Mouse (Mus musculus) CH12.LX (cell line): ENCODE data around the gene Galnt16. TPM values are rescaled to one million over a fixed set of nuclear protein-coding genes. Genes with fewer than 3 reads are reported as not detected.

Source experiments
- DNase-seq: peaks from one replicate; pipeline ENCODE4 v3.0.0-alpha.2; 2013; ENCODE audit errors: extremely low read depth
- H3K27ac ChIP-seq: 2 replicates; pipeline ENCODE4 v1.5.1; 2012; ENCODE audit warnings: low read depth, mild to moderate bottlenecking, control low read depth, moderate library complexity; ENCODE audit not compliant: insufficient read depth
- H3K27me3 ChIP-seq: replicated peaks from 2 replicates; pipeline ENCODE3; 2012; ENCODE audit warnings: inconsistent platforms
- H3K36me3 ChIP-seq, 2 experiments: replicated peaks in 1 of 2; 2 replicates each; pipeline versions ENCODE3 to v1.6.1; 2012; ENCODE audit warnings: inconsistent platforms in 1 of 2, low read length in 1 of 2, mild to moderate bottlenecking in 1 of 2, mixed read lengths in 1 of 2, moderate library complexity in 1 of 2; ENCODE audit not compliant: control insufficient read depth in 1 of 2, insufficient read depth in 1 of 2
- H3K4me1 ChIP-seq, 2 experiments: 2 replicates each; pipeline ENCODE4 v1.6.1; 2012; ENCODE audit warnings: inconsistent platforms in 1 of 2, moderate library complexity in 1 of 2; ENCODE audit not compliant: insufficient read depth in 2 of 2, control insufficient read depth in 1 of 2
- H3K4me2 ChIP-seq: 2 replicates; pipeline ENCODE4 v1.6.1; 2012; ENCODE audit warnings: low read depth, mild to moderate bottlenecking, control low read depth; ENCODE audit not compliant: poor library complexity, insufficient read depth, severe bottlenecking
- H3K4me3 ChIP-seq, 3 experiments: fragments of 150-350 bp in 1 of 3; sonication (generic) in 1 of 3; replicated peaks in 1 of 3; 2 replicates each; pipeline versions ENCODE3 to v1.5.1; 2011 to 2012; ENCODE audit warnings: low read depth in 2 of 3, low read length in 2 of 3, mild to moderate bottlenecking in 2 of 3, moderate library complexity in 2 of 3, control low read depth in 1 of 3, improper control_type of control experiment in 1 of 3, inconsistent platforms in 1 of 3, mixed read lengths in 1 of 3; ENCODE audit not compliant: poor library complexity in 1 of 3
- H3K79me2 ChIP-seq: replicated peaks from 2 replicates; pipeline ENCODE4 v1.6.1; 2012; ENCODE audit warnings: mild to moderate bottlenecking, moderate library complexity; ENCODE audit not compliant: control insufficient read depth, poor library complexity, insufficient read depth, severe bottlenecking; ENCODE audit errors: extremely low read depth
- H3K9ac ChIP-seq: 2 replicates; pipeline ENCODE4 v1.6.1; 2012; ENCODE audit warnings: low read depth, mild to moderate bottlenecking, control low read depth, moderate library complexity; ENCODE audit not compliant: insufficient read depth
- H3K9me3 ChIP-seq: replicated peaks from 2 replicates; pipeline ENCODE3; 2012; ENCODE audit warnings: low read length, inconsistent platforms, mixed read lengths
- BHLHE40 ChIP-seq: IDR thresholded peaks from 2 replicates; pipeline ENCODE4 v1.6.1; 2011; ENCODE audit warnings: mild to moderate bottlenecking, low read depth, low read length, improper control_type of control experiment
- CHD1 ChIP-seq: IDR thresholded peaks from 2 replicates; pipeline ENCODE4 v1.6.1; 2012; ENCODE audit warnings: low read depth, low read length, improper control_type of control experiment, inconsistent platforms
- E2F4 ChIP-seq: IDR thresholded peaks from 2 replicates; pipeline ENCODE4 v1.6.1; 2011; ENCODE audit warnings: low read depth, low read length, improper control_type of control experiment; ENCODE audit not compliant: insufficient replicate concordance
- EP300 ChIP-seq: IDR thresholded peaks from 2 replicates; pipeline ENCODE4 v1.6.1; 2011; ENCODE audit warnings: low read length, improper control_type of control experiment
- ETS1 ChIP-seq: conservative IDR thresholded peaks from 2 replicates; pipeline ENCODE4 v1.6.1; 2012; ENCODE audit warnings: low read depth, mild to moderate bottlenecking, inconsistent platforms, low read length, improper control_type of control experiment, moderate library complexity
- JUN ChIP-seq: IDR thresholded peaks from 2 replicates; pipeline ENCODE4 v1.6.1; 2011; ENCODE audit warnings: low read depth, mild to moderate bottlenecking, low read length, improper control_type of control experiment, moderate library complexity; ENCODE audit not compliant: insufficient read depth
- MAFK ChIP-seq: IDR thresholded peaks from 2 replicates; pipeline ENCODE4 v1.6.1; 2011; ENCODE audit warnings: low read length, improper control_type of control experiment; ENCODE audit not compliant: insufficient replicate concordance
- MAX ChIP-seq: IDR thresholded peaks from 2 replicates; pipeline ENCODE4 v1.6.1; 2011; ENCODE audit warnings: low read length, improper control_type of control experiment
- MAZ ChIP-seq: IDR thresholded peaks from 2 replicates; pipeline ENCODE4 v1.6.1; 2012; ENCODE audit warnings: low read depth, mild to moderate bottlenecking, inconsistent platforms, low read length, improper control_type of control experiment, moderate library complexity
- MYC ChIP-seq: IDR thresholded peaks from 2 replicates; pipeline ENCODE4 v1.6.1; 2011; ENCODE audit warnings: low read depth, mild to moderate bottlenecking, improper control_type of control experiment, low read length
- NELFE ChIP-seq: IDR thresholded peaks from 2 replicates; pipeline ENCODE4 v1.6.1; 2011; ENCODE audit warnings: low read depth, low read length, improper control_type of control experiment
- PAX5 ChIP-seq: IDR thresholded peaks from 2 replicates; pipeline ENCODE4 v1.6.1; 2012; ENCODE audit warnings: low read length, inconsistent platforms, mixed read lengths
- POLR2A ChIP-seq: IDR thresholded peaks from 2 replicates; pipeline ENCODE4 v1.6.1; 2011; ENCODE audit warnings: low read depth, mild to moderate bottlenecking, improper control_type of control experiment, low read length
- RCOR1 ChIP-seq: conservative IDR thresholded peaks from 2 replicates; pipeline ENCODE4 v1.6.1; 2012; ENCODE audit warnings: low read depth, mild to moderate bottlenecking, inconsistent platforms, low read length, improper control_type of control experiment
- SIN3A ChIP-seq: IDR thresholded peaks from 2 replicates; pipeline ENCODE4 v1.6.1; 2012; ENCODE audit warnings: low read length, improper control_type of control experiment, inconsistent platforms
- SMC3 ChIP-seq: IDR thresholded peaks from 2 replicates; pipeline ENCODE4 v1.6.1; 2011; ENCODE audit warnings: low read depth, low read length, improper control_type of control experiment
- UBTF ChIP-seq: IDR thresholded peaks from 2 replicates; pipeline ENCODE4 v1.6.1; 2012; ENCODE audit warnings: low read depth, mild to moderate bottlenecking, inconsistent platforms, low read length, improper control_type of control experiment, moderate library complexity
- ZC3H11A ChIP-seq: IDR thresholded peaks from 2 replicates; pipeline ENCODE4 v1.6.1; 2012; ENCODE audit warnings: low read depth, mild to moderate bottlenecking, inconsistent platforms, low read length, improper control_type of control experiment
- ZKSCAN1 ChIP-seq: IDR thresholded peaks from 2 replicates; pipeline ENCODE4 v1.6.1; 2012; ENCODE audit warnings: low read depth, inconsistent platforms, low read length, improper control_type of control experiment, borderline replicate concordance
- ZNF384 ChIP-seq: IDR thresholded peaks from 2 replicates; pipeline ENCODE4 v1.6.1; 2012; ENCODE audit warnings: low read depth, low read length, improper control_type of control experiment, inconsistent platforms
- dilution Hi-C: fragments of 300-500 bp; cut with MboI; formaldehyde crosslinking; loops from 2 replicates; pipeline ENCODE4 v1.14.3; 2020; ENCODE audit warnings: low sequenced_read_pairs; ENCODE audit not compliant: extremely low pct_unique_long_range_greater_than_20kb, extremely low pct_ligation_motif_present
- in situ Hi-C: fragments of 300-500 bp; cut with MboI; formaldehyde crosslinking; loops from 3 replicates; pipeline ENCODE4 v1.14.3; 2019; ENCODE audit warnings: low sequenced_read_pairs, low pct_ligation_motif_present, low pct_unique_long_range_greater_than_20kb, mixed read lengths
- polyA plus RNA-seq: library from polyadenylated mRNA; unstranded; fragments of >175 nt; gene quantifications from 2 replicates; pipeline ENCODE4 v1.2.1, GENCODE M21; 2012; ENCODE audit warnings: low read depth; ENCODE audit not compliant: insufficient read length
- total RNA-seq, 2 experiments: library from RNA; depleted of rRNA; stranded (reverse); fragments of 300-350 nt in 1 of 2; fragments of >200 nt in 1 of 2; gene quantifications; 2 replicates each; pipeline ENCODE4 v1.2.3; 2012 to 2014

Gene Galnt16
- total and polyA plus RNA-seq, 3 experiments, result not detected

GRCm38 (mm10) chr12:80545310-80545709 is 27.2 kb downstream of the Galnt16 start:
- TF ChIP-seq UBTF (no peak), ETS1 (no peak)
- no peak overlapping the region for H3K4me3 ChIP-seq
- H3K79me2 ChIP-seq, result no peaks in the 10 kb centered on the region
- in situ Hi-C loops, result no loop called here
- dilution Hi-C loops, result no loop called here
- no peaks in the 10 kb centered on the region for H3K27me3 ChIP-seq
- H3K9me3 ChIP-seq, result no peaks in the 10 kb centered on the region
- H3K4me1 ChIP-seq, result peaks cover 5 to 12% of the 10 kb centered on the region in 2 experiments
- DNase-seq, result peak; percentile 15
- no peak overlapping the region for H3K4me2 ChIP-seq
- H3K27ac ChIP-seq, result no peak overlapping the region
- no peaks in the 10 kb centered on the region for H3K36me3 ChIP-seq
- H3K9ac ChIP-seq, result no peak overlapping the region

- no peaks in the 10 kb centered on the region for H3K27me3 ChIP-seq
- dilution Hi-C loops (no loop called here), in situ Hi-C loops (no loop called here)
- no peak for TF ChIP-seq MAFK
- no peak for TF ChIP-seq ZNF384
- no peak for TF ChIP-seq MAX
- TF ChIP-seq SMC3, result no peak
- no peak for TF ChIP-seq ZC3H11A
- TF ChIP-seq ETS1, result no peak
- no peak for TF ChIP-seq POLR2A
- TF ChIP-seq JUN, result no peak
- TF ChIP-seq EP300, result no peak
- TF ChIP-seq SIN3A, result no peak
- no peak for TF ChIP-seq ZKSCAN1
- no peak for TF ChIP-seq MYC
- no peak for TF ChIP-seq PAX5
- no peak for TF ChIP-seq NELFE
- no peak for TF ChIP-seq CHD1
- no peak for TF ChIP-seq RCOR1
- no peak for TF ChIP-seq MAZ
- no peak for TF ChIP-seq BHLHE40
- no peak for TF ChIP-seq E2F4
- no peaks in the 10 kb centered on the region for H3K79me2 ChIP-seq
- no peaks in the 10 kb centered on the region for H3K9me3 ChIP-seq
- H3K27ac ChIP-seq, result no peak overlapping the region
- no peaks in the 10 kb centered on the region for H3K36me3 ChIP-seq
- peaks cover 5 to 12% of the 10 kb centered on the region in 2 experiments for H3K4me1 ChIP-seq
- no peak overlapping the region for H3K9ac ChIP-seq
- no peak for DNase-seq
- no peak overlapping the region for H3K4me3 ChIP-seq
- no peak overlapping the region for H3K4me2 ChIP-seq
Observed at GRCm38 (mm10) chr12:80549646-80550045, 31.6 kb downstream of the Galnt16 start.
